Mouse (Mus musculus) layer of hippocampus, adult 11-12 months (tissue): Measurements from ENCODE around the gene Rasd1.
A peak's percentile ranks its signal among the peaks of the same experiment; 100 is the strongest.
"Not testable (repeated sequence)": the region's sequence is repeated elsewhere in the genome, so short reads cannot be mapped to it uniquely, and the experiment has no call there.

Source experiments
- DNase-seq: peaks from one replicate; pipeline ENCODE4 v3.0.0; 2022; ENCODE audit warnings: low spot score

Rasd1 gene

GRCm38 (mm10) chr11:59960476-59961337 is 4.0 kb downstream of the Rasd1 start:
- no peak for DNase-seq

- DNase-seq = no peak
Measured at GRCm38 (mm10) chr11:59959453-59959852, 5.3 kb downstream of the Rasd1 start.

- no peak for DNase-seq
Measured at GRCm38 (mm10) chr11:59956749-59957148, 8.0 kb downstream of the Rasd1 start.

DNA sequence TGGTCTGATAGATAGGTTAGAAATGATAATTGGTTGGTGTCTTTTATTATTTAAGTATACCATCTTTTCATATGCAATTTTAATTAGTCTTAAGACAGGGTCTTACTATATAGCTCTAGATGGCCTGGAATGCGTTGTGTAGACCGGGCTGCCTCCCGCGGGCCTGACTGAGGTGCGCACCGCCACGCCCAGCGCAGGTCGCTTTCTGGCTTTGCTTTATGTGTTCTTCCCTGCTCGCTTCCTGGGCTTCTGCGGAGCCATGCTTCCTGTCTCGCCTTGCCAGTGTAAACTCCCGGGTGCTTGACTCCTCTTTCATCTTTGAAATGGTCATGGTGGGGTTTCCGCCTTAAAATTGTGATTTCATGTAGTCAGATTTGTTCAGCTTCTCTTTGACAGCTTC is 11.9 kb downstream of the Rasd1 start:
- DNase-seq = no peak

- DNase-seq = no peak
Measured at GRCm38 (mm10) chr11:59948401-59948767, 16.4 kb downstream of the Rasd1 start.

GRCm38 (mm10) chr11:59947752-59948400 is 16.9 kb downstream of the Rasd1 start, which contains the start of gene Med9:
Med9 (plus strand) TSS chr11:59948206.
- peak; percentile 96 for DNase-seq

GRCm38 (mm10) chr11:59944855-59945254 is 19.9 kb downstream of the Rasd1 start:
- not testable (repeated sequence) for DNase-seq

GRCm38 (mm10) chr11:59941391-59941790 is 23.4 kb downstream of the Rasd1 start:
- DNase-seq = no peak

GRCm38 (mm10) chr11:59940645-59941044 is 24.1 kb downstream of the Rasd1 start:
- DNase-seq = no peak

DNA sequence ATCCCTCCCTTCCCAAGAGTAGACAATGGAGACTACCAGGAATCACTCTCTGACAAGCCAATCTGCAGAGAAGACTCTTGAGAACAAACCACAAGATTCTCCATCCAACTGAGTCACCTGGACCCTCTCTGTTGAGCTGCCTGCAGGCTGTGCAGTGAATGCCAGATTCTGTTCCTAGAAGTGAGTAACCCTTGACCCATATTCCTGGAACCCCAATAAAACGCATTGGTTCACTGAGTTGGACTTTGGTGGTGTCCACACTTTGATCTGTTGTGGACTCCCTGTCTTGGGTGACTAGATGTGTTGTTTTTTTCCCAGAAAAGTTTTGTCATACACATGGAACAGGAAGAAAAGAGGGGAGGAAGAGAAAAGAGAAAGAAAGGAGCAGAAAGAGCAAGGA is 24.9 kb downstream of the Rasd1 start:
- DNase-seq = no peak

DNA sequence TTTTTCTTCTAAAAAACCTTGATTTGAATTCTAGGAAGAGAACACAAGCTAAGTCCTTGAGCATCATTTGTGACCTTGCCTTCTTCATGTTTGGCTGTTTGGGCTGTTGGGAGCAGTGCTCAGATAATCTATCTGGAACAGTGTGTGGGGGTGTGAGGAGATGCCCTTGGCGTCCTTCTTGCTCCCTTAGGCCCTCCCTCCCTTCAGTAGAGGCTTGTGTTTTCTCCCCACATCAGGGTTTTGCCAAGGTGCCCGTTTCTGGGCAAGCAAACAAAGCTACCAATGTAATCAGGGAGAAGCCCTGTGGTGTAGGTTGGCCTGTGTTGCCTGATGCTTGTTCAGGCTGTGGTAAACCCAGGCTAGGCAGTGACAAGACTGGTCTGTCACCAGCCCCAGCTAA is 27.1 kb downstream of the Rasd1 start:
- no peak for DNase-seq

- no peak for DNase-seq
Measured at GRCm38 (mm10) chr11:59937023-59937422, 27.7 kb downstream of the Rasd1 start.

- DNase-seq = no peak
Measured at GRCm38 (mm10) chr11:59933943-59934342, 30.8 kb downstream of the Rasd1 start.

GRCm38 (mm10) chr11:59932560-59933337 is 32.0 kb downstream of the Rasd1 start:
- DNase-seq = no peak

DNA sequence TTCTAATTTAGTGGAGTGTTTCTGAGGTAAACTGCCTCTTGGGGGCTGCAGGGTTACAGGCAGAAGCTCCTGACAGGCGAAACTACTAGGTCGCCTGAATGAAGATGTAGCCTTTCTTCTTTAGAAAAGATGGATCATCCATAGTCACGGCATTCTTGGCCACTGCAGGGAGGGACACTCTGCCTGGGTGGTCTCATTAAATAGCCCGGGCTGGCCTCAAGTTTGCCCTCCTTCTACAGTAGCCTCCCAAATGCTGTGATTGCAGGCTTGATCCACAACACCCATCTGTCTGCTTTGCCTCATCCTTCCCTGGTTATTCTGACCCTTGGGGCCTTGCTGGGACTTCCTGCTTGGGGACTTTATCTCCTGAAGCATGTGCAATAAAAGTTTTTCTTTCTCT is 34.7 kb downstream of the Rasd1 start:
- no peak for DNase-seq

DNA sequence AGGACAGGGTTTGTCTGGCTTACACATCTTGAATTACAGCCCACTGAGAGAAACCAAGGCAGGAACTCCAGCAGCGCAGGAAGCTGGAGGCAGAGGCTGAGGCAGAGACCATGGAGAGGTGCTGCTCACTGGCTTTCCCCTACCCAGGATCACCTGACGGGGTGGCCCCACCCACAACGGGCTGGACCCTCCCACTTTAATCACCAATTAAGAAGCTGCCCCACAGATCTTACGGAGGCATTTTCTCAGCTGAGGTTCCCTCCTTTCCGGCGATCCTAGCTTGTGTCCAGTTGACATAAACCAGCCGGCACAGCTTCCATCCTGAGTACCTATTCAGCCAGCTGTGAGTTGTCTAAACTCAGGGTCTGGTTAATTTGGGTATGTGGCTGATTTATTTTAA is 43.5 kb downstream of the Rasd1 start:
- DNase-seq = no peak

- no peak for DNase-seq
Measured at GRCm38 (mm10) chr11:59920331-59920730, 44.4 kb downstream of the Rasd1 start.

GRCm38 (mm10) chr11:59919401-59919800 is 45.3 kb downstream of the Rasd1 start:
- no peak for DNase-seq

GRCm38 (mm10) chr11:59918014-59918413 is 46.7 kb downstream of the Rasd1 start:
- DNase-seq = no peak

- no peak for DNase-seq
Measured at GRCm38 (mm10) chr11:59913702-59914101, 51.0 kb downstream of the Rasd1 start.
